Mouse (Mus musculus): ENCODE measurements around the gene Fam234b.

DNA sequence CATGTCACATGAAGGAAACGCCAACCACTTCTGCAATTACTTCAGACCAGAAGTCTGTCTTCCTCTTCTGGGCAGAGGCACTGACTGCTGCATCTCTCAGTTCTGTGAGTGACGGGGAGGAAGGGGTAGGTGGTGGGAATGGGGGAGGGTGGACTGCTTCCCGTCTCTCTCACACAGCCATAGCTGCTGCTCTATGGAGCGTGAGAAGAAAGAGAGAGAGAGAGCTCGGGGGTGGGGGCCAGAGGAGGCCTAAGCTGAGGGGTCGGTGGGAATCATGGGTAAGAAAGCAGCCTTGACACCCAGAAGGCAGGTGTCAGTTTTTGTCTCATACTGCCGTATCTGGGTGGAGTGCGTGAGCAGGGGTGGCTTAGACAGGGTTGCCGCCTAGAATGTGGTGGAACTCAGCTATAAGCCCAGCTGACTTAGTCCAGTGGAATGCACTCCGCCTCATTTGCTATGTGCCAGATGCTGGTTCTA, 30.7 kb downstream of the Fam234b start:
- TF ChIP-seq CTCF (conservative IDR thresholded peaks at IDR 0.05; ENCODE audit: low read length) (no peak), NANOG (IDR thresholded peaks at IDR 0.05; ENCODE audit: borderline replicate concordance, low read length) (no peak)

Data from E14TG2a.4 (cell line).